Mouse (Mus musculus) spleen, postnatal 10 days (tissue): ENCODE results near the gene Egf.

Source experiments
- DNase-seq, 2 experiments: peaks; one replicate each; pipeline ENCODE4 v3.0.0; 2021 to 2022; ENCODE audit warnings: low spot score in 2 of 2

The Egf gene

DNA sequence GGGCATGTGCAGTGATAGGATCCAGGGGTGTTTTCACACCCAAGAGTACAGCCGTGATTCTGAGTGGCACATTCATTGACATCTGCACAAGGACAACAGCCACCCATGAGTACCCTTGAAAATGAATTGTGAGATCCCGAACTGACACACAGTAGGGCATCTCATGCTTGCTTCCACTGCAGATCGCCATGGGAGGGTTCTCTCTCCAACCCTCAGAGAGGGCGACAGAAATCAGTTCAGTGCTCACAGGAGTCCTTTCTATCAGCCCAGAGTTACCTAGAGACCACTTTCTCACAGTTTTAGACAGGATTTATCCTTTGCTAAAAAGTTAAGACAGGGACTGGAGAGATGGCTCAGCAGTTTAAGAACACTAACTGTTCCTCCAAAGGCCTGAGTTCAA, 31.8 kb downstream of the Egf start:
- no peak for DNase-seq

DNA sequence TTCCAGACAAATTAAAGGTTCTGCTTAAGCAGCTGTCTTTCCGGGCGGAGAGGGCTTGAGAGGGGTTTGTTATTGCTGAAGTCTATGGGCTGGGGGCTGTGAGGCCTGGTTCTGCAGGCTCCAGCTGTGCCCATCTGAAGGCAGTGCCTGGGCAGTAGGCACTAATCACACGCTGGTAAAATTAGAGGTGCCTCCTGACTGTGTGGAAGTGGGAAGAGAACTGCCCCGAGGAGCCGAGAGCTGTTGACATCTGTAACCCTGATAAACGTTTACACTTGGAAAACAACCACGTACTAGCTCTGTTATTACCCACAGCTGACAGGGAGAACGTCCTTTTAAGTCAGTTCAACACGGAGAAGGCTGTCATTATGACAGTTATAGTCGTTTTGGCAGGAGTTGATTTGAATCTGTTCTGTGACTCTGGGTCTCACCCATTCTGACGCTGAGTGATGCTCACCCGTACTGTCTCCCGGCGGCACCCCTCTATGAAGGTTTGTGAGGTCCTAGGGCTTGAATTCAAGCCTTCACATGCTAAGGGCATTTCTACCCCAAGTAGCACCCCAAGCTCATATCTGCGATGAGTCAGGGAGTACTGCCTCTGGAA, 40.5 kb downstream of the Egf start:
- no peak for DNase-seq

DNA sequence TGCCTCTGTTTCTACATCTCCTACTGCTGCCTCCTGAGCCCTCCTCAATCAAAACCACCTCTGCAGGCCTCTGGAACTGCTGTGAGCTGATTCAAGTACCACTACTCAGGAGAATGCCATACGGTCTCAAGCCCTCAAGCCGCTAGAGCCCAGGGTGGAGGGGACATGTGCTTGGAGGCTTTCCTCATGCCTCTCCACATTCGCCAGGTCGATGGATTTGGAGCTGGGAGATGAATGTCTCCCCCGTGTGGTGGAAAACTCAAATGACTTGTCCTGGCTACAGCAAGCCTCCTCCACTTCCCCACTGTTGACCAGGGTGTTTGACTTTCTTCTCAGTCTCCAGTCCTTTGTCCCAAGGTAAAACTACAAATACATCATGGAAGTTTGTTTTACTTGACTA, 47.0 kb downstream of the Egf start:
- DNase-seq: peak in 1 of 2 experiments; percentile 50

DNA sequence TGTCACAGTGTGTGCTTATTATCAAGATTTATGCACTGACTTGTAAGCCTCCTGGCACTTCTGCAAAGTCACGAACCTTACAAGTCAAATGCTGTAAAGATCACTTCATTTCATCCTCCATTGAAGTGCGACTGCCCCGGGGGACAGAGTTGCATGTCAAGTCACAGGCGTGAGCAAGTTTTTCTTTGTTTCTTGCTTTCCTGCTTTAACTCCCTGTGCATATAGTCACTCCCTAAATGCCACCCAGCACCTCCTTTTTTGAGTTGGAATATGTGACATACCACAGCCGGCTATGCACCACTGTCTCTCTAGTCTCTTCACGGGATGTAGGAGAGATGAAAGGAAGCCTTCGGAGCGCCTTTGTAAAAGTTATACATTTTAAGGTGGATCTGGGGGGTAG, 56.2 kb downstream of the Egf start:
- no peak for DNase-seq

DNA sequence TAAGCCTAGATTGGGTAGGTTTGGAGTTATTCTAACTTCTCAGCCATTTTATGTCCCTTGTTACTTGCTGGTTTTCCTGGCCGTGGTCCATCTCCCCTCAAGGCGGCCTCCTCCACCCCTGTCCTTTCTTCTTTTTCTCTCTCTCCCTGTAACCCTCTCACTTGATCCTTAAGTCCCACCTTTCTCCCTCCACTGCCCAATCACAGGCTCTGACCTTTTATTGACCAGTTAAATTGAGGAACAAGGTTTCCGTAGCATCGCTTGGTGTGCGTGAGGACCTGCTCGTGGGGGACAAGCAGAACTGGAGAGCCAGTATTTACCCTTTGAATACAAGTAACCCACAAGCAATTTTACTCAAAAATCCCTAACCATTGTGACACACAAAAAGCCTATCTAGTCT, 56.8 kb downstream of the Egf start:
- no peak for DNase-seq

DNA sequence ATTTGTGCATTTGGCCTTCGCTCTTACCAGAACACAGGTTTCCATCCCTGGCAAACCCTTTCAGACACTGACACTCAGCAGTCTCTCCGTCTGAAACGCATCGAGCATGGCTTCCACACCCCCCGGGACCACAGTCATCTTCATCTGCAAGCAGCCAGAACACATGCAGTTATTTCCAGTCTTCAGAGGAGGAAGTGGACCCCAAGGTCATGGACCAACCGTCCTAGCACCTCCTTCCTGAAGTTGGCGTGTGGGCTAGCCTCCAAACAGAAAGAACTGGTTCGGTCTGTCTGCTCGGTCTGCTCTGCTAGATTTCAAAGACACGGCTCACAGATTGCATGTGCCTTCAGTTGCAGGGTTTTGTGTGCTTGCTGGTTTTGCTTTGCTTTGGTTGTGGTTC, 57.4 kb downstream of the Egf start:
- no peak for DNase-seq

DNA sequence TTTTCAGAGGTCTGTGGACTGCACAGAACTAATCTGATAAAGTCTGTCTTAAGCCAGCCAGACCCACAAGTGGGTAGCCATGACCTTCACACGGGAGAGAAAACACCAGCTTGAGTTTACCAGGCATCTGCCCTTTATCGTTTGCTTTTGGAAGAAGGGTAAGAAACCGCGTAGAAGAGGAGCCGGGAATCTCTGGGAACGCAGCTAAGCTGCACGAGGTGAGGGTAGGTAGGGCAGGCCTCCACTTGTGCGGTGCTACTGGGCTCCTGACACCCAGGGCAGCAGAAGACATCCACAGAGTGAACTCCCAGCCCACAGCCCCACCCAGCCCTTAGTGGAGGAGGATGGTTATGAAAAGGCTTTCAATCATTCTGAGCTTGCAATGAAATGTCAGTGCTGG, 59.2 kb downstream of the Egf start:
- DNase-seq: no peak

DNA sequence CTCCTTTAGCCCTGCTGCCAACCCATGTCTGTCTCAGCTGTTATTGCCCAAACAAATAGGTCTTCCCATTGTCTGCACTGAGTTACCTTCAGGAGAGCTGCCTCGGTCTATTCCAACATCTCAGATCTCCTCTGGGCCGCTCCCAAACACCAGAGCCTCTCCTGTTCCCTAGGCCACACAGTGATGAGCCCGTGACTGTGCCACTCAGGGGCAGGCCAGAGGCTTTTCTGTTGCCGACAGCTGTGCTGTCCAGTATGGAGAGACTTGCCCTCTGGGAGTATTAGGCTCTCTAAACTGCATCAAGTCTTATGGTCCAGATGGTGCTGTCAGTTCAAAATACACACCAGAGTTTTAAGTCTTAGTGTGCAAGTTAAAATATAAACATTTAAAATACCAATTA, 61.5 kb downstream of the Egf start:
- DNase-seq: peak in 1 of 2 experiments; percentile 2

DNA sequence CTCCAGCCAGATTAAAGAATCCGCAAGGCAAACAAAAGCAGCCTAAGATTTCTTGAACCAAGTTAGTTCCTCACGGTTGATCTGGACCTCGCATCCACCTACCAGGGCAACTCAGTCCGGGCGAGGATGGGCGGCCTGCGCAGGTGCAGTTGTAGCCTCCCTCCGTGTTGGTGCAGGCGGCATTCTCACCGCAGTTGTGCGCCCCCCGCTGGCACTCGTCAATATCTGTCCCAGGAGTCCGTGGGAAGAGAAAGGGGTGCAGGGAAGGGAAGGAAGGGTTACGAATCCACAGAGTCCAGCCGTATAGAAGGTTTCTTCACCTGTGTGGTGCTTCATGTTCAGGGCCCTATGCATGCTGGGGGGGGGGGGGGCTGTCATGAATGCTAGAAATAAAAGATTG, 62.3 kb downstream of the Egf start:
- DNase-seq: peak in 1 of 2 experiments; percentile 20

DNA sequence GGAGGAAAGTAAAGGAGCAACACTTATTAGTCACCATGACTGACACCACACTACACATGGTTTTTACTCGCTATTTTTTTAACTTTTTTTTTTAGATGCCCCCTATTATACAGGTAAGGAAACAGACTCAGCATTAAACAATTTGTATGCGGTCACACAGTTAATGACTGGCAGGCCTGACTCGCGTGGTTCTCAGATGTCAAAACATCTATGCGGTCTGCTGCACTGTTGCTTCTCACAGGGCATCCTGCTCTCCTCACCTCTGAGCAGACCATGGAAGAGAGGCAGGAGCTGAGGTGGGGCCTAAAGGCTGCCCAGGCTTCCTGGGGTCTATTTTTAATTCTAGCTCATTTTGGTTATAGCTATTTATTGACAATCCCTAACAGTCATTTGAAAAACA, 67.7 kb downstream of the Egf start:
- no peak for DNase-seq

DNA sequence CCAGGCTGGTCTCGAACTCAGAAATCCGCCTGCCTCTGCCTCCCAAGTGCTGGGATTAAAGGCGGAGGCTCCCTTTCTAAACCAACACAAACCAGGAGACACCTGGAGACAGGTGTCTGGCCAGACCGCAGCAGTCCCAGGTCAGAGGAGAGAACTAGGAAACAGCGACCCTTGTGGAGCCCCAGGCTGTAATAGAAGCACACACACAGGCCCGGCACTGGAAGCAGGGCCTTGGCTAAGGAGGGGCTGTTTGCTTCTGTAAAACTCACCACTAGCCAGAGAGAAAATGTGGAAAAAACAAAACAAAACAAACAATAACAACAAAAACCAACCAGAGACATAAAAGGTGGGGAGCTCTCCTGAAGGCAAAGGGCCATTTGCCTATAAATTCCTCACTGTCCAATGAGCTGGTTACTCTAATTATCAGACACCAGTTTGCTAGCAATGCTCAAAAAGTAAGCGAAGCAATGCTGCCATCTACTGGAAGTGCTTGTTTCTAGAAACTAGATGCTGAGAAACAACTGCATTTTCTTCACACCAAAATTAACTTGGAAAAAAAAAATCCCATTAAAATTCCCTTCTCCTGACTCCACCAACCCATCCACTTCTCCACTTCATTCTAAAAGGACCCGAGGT, 68.3 kb downstream of the Egf start:
- DNase-seq: peak in 1 of 2 experiments; percentile 55

DNA sequence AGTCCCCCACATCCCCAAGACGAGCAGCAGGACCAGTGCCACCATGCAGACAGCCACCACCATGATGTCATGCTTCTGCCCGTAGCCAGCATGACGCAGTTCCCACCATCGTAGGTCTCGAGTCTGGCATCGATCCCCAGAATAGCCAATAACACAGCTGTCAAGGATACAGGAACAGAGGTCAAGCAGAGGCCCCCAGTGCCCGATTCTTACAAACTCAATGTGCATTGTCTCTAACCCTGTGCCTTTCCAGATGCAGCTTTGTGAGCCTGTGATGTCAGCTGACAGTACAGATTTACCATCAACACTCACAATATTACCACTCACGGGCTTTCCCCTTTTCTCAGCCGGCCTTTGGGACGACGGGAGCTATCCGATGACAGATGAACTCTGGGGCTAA, 68.9 kb downstream of the Egf start:
- no peak for DNase-seq

DNA sequence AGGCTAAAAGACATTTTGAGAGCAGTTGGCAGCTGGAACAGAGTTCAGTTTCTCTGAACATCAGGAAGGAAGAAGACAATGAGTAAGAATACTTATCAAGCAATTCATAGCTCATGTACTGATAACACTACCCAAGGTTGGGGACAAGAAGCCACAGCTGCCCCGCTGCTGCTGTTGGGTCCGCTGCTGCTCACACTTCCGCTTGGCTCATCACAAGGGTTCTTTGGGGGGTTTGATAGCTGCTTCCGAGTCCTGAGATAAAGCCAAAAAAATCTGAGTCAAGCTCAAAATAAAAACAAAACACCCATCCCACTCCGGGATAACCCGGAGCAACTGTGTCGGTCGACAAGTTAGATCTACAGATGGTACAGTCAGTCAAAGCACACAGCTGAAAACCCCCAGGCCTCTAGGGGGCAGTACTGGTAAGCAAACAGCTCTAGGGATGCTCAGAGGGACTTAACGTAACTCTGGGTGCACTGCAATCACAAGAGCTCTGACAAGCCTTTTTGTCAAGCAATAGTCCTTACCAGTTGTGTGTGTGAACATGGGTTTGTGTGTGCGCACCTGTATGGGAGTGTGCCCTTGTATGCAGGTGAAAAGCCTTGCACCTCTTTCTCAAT, 71.9 kb downstream of the Egf start:
- DNase-seq: peak in 1 of 2 experiments; percentile 53

DNA sequence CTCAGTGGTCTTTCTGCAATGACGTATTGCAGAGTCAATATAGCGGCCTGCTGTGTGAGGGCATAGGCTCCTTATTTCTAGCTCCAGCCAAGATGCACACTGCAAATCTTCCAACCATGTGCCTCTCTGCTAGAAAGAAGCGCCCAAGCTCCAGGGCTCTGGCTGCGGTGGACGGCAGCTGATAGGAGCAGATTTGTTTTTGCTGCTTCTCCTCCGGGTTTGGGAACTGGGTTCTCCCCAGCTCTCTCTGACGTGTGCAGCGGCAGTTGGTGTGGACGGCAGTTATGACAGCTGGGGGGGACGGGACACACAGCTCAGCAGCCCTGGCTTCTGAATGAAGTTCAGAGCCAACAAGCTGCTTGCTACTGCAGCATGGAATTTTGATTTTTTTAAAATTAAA, 72.7 kb downstream of the Egf start:
- DNase-seq: no peak

DNA sequence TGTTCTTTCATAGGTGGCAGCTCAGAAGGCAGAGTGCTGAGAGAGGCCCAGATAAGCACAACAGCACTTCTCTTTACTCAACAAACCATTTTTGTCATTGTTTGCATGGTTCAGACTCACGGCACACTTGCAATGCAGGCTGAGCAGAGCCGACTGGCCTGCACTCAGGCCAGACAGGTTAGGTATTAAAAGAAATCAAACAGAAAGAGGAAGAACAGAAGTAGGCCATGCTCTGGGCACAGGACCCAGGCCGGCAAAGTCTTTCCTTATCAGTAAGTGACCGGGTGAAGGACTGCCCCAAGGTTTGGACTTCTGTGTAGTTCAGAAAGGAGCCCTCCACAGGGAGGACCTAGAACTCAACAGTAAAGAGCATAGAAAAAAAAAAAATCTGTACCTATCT, 73.3 kb downstream of the Egf start:
- DNase-seq: no peak

DNA sequence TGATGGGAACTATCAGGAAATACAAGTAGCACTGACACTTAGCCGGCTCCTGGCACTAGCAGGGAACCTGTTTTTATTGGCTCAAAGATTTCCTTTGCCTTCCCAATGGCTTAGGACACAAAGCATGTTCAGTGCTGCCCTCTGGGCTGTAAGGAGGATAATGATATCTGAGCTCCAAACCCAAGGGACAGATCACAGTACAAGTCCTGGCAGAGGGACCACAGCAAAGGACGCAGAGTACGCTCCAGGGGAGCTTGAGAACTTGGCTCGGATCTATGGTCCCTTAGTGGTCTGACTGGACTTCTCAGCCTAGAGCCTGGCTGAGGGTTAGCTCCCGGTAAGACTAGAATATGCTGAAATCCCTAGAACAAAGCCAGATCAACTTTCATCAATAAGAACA, 74.9 kb downstream of the Egf start:
- DNase-seq: no peak

DNA sequence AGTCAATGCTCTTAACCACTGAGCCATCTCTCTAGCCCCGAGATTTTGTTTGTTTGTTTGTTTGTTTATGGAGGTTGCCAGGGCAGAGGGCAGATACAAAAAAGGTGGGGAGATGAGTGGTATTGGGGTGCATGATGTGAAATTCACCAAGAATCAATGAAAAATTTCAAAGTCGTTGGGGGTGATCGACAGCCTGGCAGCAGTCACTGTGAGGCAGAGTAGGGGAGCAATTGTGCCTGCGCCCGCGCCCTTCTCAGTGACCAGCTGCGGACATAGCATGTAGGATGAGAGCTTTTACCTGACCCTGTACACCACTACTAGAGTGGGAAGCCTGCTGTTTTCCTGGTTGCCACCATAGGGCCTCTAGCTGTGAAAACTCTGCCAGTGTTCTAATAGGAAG, 79.2 kb downstream of the Egf start:
- DNase-seq: no peak

DNA sequence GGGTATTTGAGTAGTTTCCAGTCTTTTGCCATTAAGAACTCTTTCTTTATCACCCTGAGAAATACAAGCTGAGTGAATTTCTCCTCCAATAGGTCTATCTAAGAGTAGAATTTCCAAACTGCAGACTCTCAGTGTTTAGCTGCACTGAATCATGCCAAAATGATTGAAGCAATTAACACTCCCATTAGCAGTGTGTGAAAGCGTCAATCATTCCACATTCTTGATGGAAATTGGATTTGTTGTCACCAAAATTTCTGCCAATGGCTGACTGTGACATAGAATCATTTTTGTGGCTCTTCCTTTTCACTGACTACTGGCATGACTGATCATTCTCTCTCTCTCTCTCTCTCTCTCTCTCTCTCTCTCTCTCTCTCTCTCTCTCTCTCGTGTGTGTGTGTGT, 91.2 kb downstream of the Egf start:
- no peak for DNase-seq

DNA sequence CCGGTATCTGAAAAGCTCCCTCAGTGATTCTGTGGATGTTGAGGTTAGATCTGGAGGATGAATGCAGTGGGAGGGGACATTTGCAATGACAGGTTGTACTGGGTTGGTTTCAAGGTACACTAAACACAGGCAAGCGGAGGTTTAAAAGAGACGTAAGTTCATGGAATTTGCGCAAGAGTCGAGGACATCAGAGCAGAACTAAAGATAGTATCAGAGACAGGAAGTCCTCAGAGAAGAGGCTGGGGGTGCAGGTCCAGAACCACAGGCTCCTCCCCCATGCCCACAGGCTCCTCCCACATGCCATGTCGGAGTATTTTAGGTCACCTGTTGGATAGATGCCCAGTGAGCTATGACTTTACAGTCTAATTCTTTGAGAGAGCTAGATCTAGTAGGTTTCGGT, 96.3 kb downstream of the Egf start:
- DNase-seq: peak in 1 of 2 experiments; percentile 57

DNA sequence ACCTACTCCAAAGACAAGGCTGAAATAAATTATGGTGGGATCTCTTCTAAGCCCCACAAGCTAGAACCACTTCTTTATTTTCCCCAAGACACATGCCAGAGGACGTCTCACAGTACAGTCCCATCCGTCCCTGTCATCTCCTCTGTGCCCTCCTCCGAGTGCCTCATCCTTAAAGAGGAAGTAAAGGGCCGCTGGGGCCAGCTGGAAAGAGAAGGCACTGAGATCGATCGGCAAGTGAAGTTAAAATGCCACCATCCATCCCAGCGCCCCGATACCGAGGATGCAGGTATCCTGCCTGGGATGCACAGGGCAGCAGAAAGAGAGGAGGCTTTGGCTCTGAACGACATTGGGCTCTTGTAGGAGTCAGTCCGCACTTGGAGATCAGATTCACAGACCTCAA, 97.3 kb downstream of the Egf start:
- no peak for DNase-seq

DNA sequence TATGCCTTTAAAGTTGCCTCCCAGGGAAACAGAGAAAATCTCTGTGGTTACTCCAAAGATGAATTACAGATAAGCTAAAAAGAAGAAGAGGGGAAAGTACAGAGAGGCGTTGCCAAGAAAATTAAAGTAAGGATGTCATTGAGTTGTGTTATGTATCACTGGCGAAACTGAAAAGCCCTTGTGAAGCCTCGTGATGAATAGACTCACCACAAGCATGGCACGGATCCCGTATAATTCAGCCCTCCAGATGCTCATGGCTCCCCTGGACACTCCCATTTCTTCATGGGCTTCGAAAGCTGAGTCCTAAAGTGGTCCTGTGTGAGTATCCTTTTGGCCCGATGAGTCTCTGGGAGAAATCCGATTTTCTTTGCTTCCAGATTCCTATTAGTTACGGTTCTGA, 97.9 kb downstream of the Egf start:
- no peak for DNase-seq

DNA sequence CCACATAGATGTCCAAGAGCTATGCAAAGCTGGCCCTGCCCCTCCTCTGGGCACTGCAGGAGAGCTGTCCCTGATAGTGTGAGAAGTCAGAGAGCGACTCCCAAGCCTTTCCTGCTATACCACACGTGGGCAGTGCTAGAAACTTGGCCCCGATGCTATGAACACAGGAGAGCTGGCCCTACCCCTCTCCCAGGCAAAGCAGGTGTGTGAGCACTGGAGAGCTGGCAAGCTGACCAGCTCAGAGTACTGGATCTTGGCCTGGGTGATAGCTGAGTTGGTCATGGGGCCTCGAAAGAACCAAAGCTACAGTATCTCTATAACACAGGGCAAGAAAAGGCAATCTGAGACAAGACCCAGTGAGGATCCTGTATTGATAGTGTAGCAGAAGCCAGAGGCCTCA, 98.6 kb downstream of the Egf start:
- no peak for DNase-seq

DNA sequence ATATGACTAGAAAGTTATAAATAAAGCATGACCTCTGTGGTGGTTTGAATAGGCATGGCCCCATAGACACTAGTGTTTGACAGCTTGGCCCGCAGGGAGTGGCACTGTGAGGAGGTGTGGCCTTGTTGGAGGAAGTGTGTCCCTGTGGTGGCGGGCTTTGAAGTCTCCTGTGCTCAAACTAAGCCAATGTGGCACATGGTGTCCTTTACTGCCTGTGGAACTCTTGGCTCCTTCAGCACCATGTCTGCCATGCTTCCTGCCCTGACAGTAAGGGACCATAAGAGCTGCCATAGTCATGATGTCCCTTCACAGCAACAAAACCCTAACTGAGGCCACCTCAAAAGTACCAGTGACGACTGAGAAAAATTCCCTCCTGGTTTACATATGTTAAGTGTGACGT, 102.6 kb downstream of the Egf start:
- no peak for DNase-seq

DNA sequence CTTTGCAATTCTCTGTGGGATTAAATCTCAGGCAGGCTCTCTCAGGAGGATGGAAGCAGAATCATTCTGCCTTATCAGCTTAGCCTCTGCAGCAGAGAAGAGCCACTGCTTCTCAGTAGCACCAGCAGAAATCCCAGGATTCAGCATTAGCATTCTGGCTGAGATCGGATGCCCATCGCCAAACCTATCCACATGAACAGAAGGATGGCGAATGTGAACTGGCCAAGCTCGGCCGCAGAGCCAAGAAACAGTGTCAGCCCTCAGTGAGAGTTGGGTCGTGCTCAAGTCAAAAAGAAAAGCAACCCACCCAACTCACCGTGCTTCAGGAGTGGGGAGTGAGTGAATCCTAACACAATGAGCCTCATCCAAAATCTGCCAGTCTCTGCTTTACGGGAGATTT, 103.4 kb downstream of the Egf start:
- DNase-seq: no peak
